Mouse (Mus musculus) embryonic facial prominence, embryonic 12.5 days (tissue): ENCODE measurements around the gene A2ml1. TPM values are rescaled to one million over a fixed set of nuclear protein-coding genes. Genes with fewer than 3 reads are reported as not detected.

ENCODE experiments used
- ATAC-seq: fragments of 200-750 bp; cut with Nextera tagmentation; 2 replicates; pipeline ENCODE4 v1.8.0; 2017; ENCODE audit not compliant: insufficient number of reproducible peaks, insufficient read depth, low FRiP score, low TSS enrichment
- H3K27ac ChIP-seq: fragments of 300-500 bp; sonication (generic); 2 replicates; pipeline ENCODE4 v1.5.1; 2016; ENCODE audit warnings: mild to moderate bottlenecking
- H3K27me3 ChIP-seq: fragments of 300-500 bp; sonication (generic); 2 replicates; pipeline ENCODE4 v1.6.1; 2016; ENCODE audit warnings: mild to moderate bottlenecking, moderate library complexity
- H3K36me3 ChIP-seq: fragments of 300-500 bp; sonication (generic); 2 replicates; pipeline ENCODE4 v1.6.1; 2016; ENCODE audit warnings: mild to moderate bottlenecking
- H3K4me1 ChIP-seq: fragments of 300-500 bp; sonication (generic); 2 replicates; pipeline ENCODE4 v1.6.1; 2016
- H3K4me2 ChIP-seq: fragments of 300-500 bp; sonication (generic); replicated peaks from 2 replicates; pipeline ENCODE4 v1.6.1; 2016; ENCODE audit warnings: mild to moderate bottlenecking, moderate library complexity
- H3K4me3 ChIP-seq: fragments of 300-500 bp; sonication (generic); 2 replicates; pipeline ENCODE4 v1.5.1; 2016; ENCODE audit warnings: mild to moderate bottlenecking
- H3K9ac ChIP-seq: fragments of 300-500 bp; sonication (generic); 2 replicates; pipeline ENCODE4 v1.6.1; 2016; ENCODE audit warnings: mild to moderate bottlenecking, moderate library complexity
- H3K9me3 ChIP-seq: fragments of 300-500 bp; sonication (generic); 2 replicates; pipeline ENCODE4 v1.6.1; 2016; ENCODE audit warnings: mild to moderate bottlenecking, moderate library complexity
- WGBS: fragments of 180-500 bp; shearing (Covaris S2); methylation state at CpG from one replicate; pipeline ENCODE4 v1.1.7; 2016; 5-methylcytosine and 5-hydroxymethylcytosine counted together
- polyA plus RNA-seq: library from polyadenylated mRNA; unstranded; fragments of >200 nt; fragmentation: Nextera tagmentation; extraction: Ambion mirVana; gene quantifications from 2 replicates; pipeline ENCODE4 v1.2.1, GENCODE M21; 2016

A2ml1 gene
- polyA plus RNA-seq, 1 experiment from 2014 or later: 0.65 TPM

DNA sequence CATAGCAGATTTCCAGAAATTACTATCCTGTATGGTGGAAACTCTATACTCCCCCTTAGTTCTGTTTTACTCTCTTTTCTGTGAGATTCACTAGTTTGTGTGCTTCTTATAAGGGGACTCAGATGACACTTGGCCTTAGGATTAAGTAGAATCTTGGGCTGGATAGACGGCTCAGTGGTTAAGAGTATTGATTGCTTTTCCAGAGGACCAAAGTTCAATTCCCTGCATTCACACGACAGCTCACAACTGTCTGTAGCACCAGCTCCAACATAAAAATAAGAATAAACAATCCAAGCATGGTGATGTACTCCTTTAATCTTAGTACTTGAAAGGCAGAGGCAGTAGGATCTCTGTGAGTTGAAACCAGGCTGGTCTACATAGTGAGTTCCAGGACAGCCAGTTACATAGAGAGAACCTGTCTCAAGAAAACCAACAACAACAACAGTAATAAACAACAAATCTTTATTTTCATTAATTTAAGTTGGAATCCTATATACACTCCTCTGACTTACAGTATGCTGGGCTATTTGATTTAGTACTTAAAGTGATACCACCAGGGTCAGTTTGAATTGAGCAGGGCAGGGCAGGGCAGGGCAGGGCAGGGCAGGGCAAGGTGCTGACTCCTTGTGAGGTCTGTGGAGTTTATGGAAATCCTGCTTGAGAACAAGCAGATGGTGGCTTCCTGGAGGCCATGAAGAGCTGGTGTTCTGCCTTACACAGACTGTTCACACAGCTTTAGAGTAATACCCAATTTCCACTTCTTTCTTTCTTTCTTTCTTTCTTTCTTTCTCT lies 17.0 kb upstream of the A2ml1 start:
- H3K4me3 ChIP-seq: no peak overlapping the region
- H3K36me3 ChIP-seq: no peaks in the 10 kb centered on the region
- H3K9me3 ChIP-seq: no peaks in the 10 kb centered on the region
- H3K4me1 ChIP-seq: no peaks in the 10 kb centered on the region
- no peak overlapping the region for H3K4me2 ChIP-seq
- H3K9ac ChIP-seq: no peak overlapping the region
- no peaks in the 10 kb centered on the region for H3K27me3 ChIP-seq
- no peak overlapping the region for H3K27ac ChIP-seq
- ATAC-seq: no peak
- WGBS: 64% methylated on average over 2 of the region's 2 CpGs

DNA sequence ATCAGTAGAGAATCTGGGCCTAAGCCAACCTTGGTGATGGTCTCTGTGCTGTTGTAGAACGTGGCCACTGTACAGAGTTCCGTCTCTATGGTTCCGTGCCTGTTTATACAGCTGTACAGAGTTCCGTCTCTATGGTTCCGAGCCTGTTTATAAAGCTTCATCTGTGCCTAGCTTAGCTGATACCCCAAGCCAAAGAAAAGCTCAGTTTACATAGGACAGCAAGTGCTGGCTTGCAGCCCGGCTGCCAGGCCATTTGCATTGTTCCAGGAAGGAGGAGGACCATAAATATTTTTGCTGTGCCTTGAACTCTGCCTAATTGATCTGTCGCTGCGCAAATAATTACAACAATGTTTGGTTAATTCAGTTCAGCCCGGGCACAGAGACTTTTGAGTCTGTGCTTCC lies 15.7 kb upstream of the A2ml1 start:
- Histone ChIP-seq H3K4me2 (peak overlapping the region; percentile 41), H3K27ac (0 out of 2 replicates have a peak overlapping the region, but pooled peaks have one; percentile 7), H3K9me3 (no peaks in the 10 kb centered on the region), H3K27me3 (no peaks in the 10 kb centered on the region), H3K36me3 (no peaks in the 10 kb centered on the region), H3K9ac (no peak overlapping the region), H3K4me1 (no peaks in the 10 kb centered on the region), H3K4me3 (peak overlapping the region; percentile 24; the same call in 1 of the 2 replicates)
- ATAC-seq: peak; percentile 83
- WGBS: 31% methylated on average over 9 of the region's 9 CpGs

DNA sequence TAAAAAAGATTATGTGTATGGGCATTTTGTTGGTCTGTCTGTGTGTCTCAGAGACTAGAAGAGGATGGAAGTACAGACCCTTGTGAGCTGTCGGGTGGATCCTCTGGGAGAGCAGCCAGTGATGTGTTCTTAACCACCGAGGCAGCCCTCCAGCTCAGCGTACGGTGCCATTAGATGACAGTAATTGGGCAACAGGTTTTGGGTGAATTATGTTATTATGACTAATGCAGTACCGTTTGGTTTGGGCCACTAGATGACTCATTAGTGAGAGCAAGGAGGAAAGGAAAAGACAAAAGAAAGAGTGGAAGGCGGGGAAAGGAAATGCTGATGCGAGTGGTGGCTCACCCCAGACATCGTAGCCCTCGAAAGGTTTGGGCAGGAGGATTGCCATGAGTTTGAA lies 13.2 kb upstream of the A2ml1 start:
- Histone ChIP-seq H3K36me3 (no peaks in the 10 kb centered on the region), H3K27me3 (no peaks in the 10 kb centered on the region), H3K4me2 (no peak overlapping the region), H3K9ac (no peak overlapping the region), H3K27ac (no peak overlapping the region), H3K9me3 (no peaks in the 10 kb centered on the region), H3K4me3 (no peak overlapping the region), H3K4me1 (no peaks in the 10 kb centered on the region)
- no peak for ATAC-seq
- WGBS: 90% methylated on average over 9 of the region's 9 CpGs

DNA sequence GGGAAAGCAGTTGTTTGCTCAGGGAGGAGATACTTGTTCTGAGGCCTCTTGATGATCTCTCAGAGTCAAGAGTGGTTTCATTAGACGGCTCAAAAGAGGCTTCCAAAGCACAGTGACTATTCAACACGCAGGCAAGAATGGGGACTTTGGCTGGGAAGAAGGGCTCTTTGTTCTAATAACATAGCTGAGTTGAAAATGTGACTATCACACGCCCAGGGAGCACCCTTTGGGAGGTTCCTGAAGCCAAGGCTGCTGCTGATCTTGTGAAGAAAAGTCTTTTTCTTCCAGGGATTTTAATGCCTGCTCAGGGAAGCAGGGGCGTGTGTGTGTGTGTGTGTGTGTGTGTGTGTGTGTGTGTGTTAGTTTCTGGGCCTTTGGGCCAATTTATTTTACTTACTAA lies 8.0 kb upstream of the A2ml1 start:
- H3K27me3 ChIP-seq: no peaks in the 10 kb centered on the region
- H3K9ac ChIP-seq: no peak overlapping the region
- no peak overlapping the region for H3K4me2 ChIP-seq
- no peaks in the 10 kb centered on the region for H3K36me3 ChIP-seq
- no peaks in the 10 kb centered on the region for H3K9me3 ChIP-seq
- H3K4me3 ChIP-seq: no peak overlapping the region
- H3K4me1 ChIP-seq: no peaks in the 10 kb centered on the region
- no peak for ATAC-seq
- 35% methylated on average over 4 of the region's 4 CpGs for WGBS
- H3K27ac ChIP-seq: no peak overlapping the region

DNA sequence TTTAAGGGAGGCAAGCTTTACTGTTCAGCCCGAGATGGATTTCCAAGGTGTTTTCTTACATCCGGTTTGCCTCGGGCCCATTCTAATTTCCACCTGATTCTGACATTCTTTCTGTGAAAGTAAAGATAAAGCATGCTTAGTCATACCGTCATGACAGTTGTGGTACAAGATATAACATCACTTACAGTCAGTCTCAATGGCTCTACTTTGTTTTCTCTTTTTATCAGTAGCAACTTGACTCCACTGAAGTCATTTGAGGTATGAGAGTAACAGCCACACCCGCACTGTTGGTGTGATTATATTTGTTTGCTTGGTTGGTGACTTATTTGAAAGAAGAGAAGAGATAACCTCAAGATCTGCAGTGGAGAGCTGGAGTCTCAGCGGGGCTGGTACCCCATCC lies 6.2 kb upstream of the A2ml1 start:
- WGBS: 86% methylated on average over 6 of the region's 6 CpGs
- H3K27me3 ChIP-seq: no peaks in the 10 kb centered on the region
- H3K9ac ChIP-seq: no peak overlapping the region
- no peaks in the 10 kb centered on the region for H3K4me1 ChIP-seq
- no peak overlapping the region for H3K4me2 ChIP-seq
- no peak overlapping the region for H3K4me3 ChIP-seq
- H3K27ac ChIP-seq: no peak overlapping the region
- H3K36me3 ChIP-seq: no peaks in the 10 kb centered on the region
- ATAC-seq: no peak
- H3K9me3 ChIP-seq: no peaks in the 10 kb centered on the region

DNA sequence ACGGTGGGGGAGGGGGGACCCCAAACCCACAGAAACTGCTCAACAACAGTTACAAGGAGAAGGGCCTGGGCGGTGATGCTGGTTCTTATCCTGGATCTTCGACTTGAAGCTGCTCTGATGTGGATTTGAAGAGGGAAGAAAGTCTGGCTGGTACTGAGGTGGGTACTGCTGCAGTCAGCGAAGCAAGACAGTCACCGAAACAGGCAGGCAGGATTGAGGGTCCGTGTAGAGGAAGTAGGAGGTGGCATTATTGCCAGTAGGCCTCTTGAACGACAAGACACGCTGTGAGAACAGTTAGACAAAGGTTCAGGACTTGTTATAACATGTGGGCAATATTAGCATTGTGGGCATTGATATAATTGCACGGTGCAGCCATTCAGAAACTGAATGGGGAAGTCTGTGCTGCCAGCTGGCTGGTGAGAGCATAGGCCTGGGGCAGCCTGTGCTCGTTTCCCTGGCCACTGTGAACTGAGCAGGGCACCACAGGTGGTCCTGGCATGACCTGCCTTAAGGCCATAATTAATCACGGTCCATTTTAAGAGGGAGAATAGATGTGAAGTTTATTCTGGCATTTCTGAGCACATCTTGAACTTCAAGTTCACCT lies 4.3 kb upstream of the A2ml1 start:
- no peaks in the 10 kb centered on the region for H3K27me3 ChIP-seq
- H3K4me1 ChIP-seq: no peaks in the 10 kb centered on the region
- no peak overlapping the region for H3K9ac ChIP-seq
- no peak overlapping the region for H3K27ac ChIP-seq
- WGBS: 67% methylated on average over 11 of the region's 11 CpGs
- no peak overlapping the region for H3K4me2 ChIP-seq
- no peaks in the 10 kb centered on the region for H3K36me3 ChIP-seq
- H3K9me3 ChIP-seq: no peaks in the 10 kb centered on the region
- ATAC-seq: no peak
- no peak overlapping the region for H3K4me3 ChIP-seq

DNA sequence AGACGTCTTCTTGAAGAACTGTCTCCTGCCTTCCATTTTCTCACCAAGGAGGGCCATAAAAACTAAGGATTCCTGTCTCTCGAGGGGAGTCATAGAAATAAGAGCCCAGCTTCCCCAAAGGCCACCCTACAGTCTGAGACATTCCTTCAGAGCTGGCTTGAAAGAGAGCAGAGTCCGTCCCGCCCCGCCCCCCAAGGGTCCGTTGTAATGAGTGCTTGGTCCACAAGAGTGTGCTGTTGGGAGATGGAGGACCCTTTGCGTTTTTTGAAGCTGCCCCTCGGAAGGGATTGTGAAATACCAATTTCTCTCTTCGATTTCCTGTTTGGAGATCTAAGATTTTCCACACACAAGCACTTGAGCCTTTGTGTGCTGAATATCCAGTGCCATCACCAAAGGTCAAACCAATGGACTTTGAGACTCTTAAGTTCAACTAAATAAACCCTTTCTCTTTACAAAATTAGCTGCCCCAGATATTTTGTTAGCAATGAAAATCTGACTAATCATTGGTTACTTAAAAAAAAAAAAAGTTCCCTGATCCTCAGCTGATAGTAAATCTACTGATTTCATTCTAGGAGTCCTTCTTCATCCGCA lies 2.8 kb upstream of the A2ml1 start:
- ATAC-seq: no peak
- 24% methylated on average over 10 of the region's 10 CpGs for WGBS
- H3K4me2 ChIP-seq: no peak overlapping the region
- H3K27ac ChIP-seq: no peak overlapping the region
- H3K9ac ChIP-seq: no peak overlapping the region
- no peaks in the 10 kb centered on the region for H3K27me3 ChIP-seq
- no peaks in the 10 kb centered on the region for H3K36me3 ChIP-seq
- no peaks in the 10 kb centered on the region for H3K9me3 ChIP-seq
- H3K4me1 ChIP-seq: no peaks in the 10 kb centered on the region
- no peak overlapping the region for H3K4me3 ChIP-seq

DNA sequence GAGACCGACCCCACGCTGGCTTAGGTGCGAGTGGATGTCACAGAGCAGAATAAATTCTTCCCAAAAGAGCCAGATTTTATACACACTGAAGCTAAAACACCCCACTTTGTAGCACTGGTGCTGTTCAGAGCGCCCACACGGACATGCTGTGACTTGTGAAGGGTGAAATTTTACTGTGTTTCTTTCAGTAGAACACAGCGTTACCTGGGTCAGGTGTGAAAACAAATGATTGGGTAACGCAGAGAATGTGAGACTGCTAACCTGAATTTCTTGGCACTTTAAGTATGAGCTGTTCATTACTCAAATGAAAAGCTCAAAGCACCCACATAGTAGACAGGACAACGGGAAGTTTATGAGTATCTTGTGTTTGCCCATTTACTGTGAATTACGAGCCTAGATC lies 4.1 kb downstream of the A2ml1 start:
- Histone ChIP-seq H3K9me3 (no peaks in the 10 kb centered on the region), H3K4me1 (no peaks in the 10 kb centered on the region), H3K36me3 (no peaks in the 10 kb centered on the region), H3K27me3 (no peaks in the 10 kb centered on the region), H3K4me3 (no peak overlapping the region), H3K4me2 (no peak overlapping the region), H3K27ac (no peak overlapping the region), H3K9ac (no peak overlapping the region)
- 79% methylated on average over 9 of the region's 9 CpGs for WGBS
- no peak for ATAC-seq

DNA sequence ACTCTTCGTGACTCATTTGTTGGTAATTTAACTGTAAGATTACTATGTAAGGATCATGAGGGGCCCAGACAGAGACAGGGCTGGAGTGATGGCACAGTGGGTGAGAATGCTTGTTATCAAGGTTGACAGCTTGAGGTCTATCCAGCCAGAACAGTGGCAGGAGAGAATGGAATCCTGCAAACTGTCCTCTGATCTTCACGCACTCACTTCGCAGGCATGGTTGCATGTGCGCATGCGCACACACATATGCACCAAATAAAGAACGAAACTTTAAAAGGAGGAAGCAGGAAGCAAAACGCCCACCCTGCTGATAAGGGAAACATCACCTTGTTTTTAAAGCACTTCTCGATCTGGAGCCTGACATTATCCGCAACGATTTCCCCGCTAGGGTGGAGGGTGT lies 14.8 kb downstream of the A2ml1 start:
- no peak overlapping the region for H3K9ac ChIP-seq
- 90% methylated on average over 11 of the region's 11 CpGs for WGBS

DNA sequence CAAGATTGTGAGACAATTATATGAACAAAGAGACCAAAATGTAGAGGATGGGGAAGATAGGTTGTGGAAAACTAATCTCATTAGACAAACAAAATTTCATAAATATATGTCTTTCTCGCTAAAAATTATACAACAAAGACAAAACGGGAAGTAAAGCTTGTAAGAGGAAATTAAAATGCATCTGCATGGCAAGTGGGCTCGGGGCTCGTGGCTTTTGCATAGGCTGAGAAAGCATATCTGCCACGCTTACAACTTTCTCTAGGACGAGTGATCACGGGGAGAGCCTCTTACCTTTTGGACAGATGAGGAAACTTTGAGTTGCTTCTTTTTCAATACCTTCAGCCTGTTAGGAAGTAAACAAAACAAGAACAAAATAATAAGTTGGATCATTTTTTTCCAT lies 27.4 kb downstream of the A2ml1 start:
- Histone ChIP-seq H3K4me2 (no peak overlapping the region), H3K4me1 (no peaks in the 10 kb centered on the region), H3K27ac (no peak overlapping the region), H3K36me3 (no peaks in the 10 kb centered on the region), H3K9me3 (no peaks in the 10 kb centered on the region), H3K4me3 (no peak overlapping the region), H3K9ac (no peak overlapping the region), H3K27me3 (no peaks in the 10 kb centered on the region)
- ATAC-seq: no peak
- 88% methylated on average over 7 of the region's 7 CpGs for WGBS

More for the DNA sequence above, 14.8 kb downstream of the A2ml1 start:
- no peak for ATAC-seq
- no peaks in the 10 kb centered on the region for H3K4me1 ChIP-seq
- H3K36me3 ChIP-seq: no peaks in the 10 kb centered on the region
- H3K4me2 ChIP-seq: no peak overlapping the region
- H3K27me3 ChIP-seq: no peaks in the 10 kb centered on the region
- H3K27ac ChIP-seq: no peak overlapping the region
- H3K9me3 ChIP-seq: no peaks in the 10 kb centered on the region
- no peak overlapping the region for H3K4me3 ChIP-seq

DNA sequence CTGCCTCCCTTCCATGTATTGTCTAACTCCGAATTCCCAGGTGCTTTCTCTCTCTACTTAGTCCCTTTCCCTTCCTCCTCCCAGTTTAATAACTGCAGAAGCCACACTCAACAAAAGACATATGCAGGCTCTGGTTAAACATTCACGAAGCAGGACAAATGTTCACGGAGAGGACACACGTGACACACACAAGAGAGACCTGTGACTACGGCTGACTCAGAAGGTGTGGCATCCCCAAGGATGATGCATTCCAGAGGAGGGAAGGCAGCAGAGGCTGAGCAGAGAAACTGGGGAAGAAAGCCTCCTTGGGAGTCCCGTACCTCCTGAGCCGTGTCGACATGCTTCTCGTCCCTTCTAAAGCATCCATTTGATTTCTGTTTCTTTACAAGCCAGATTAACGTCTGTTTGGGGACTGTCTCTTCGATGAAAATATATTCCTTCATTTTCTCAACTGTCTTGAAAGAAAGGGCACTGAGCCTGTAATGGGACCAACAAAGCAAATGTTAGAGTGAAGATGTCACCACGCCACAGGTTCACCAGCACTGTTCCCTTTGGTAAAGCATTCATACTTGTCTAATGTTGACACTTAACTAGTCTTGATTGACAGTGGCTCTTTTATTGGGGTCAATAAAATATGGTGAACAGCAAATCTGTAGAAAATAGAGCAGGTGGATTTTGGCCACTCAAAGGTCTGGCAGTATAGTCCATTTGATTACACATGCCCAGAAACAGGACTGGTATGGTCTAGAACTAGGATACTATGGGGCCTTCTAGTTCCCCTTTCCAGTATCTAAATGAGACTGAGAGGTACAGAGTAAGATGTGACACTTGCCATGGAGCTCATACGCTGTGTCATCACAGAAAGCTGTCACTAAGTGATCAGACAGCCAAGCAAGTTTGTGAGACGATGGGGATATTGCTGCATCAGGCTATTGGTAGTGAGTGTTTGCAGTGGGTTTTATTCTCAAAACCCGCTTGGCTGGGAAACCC lies 31.6 kb downstream of the A2ml1 start:
- WGBS: 82% methylated on average over 15 of the region's 15 CpGs
- H3K27me3 ChIP-seq: no peaks in the 10 kb centered on the region
- no peaks in the 10 kb centered on the region for H3K4me1 ChIP-seq
- H3K9me3 ChIP-seq: no peaks in the 10 kb centered on the region
- H3K36me3 ChIP-seq: no peaks in the 10 kb centered on the region
- H3K4me3 ChIP-seq: no peak overlapping the region
- no peak for ATAC-seq
- H3K4me2 ChIP-seq: no peak overlapping the region
- H3K27ac ChIP-seq: no peak overlapping the region
- no peak overlapping the region for H3K9ac ChIP-seq
